Mouse (Mus musculus): ENCODE measurements at regions not wholly inside any gene's neighbourhood (a gene's known extent, or its start where the extent isn't known, plus 50 kb on each side); places are given as distances from the start of the nearest gene placed in this dataset.

DNA sequence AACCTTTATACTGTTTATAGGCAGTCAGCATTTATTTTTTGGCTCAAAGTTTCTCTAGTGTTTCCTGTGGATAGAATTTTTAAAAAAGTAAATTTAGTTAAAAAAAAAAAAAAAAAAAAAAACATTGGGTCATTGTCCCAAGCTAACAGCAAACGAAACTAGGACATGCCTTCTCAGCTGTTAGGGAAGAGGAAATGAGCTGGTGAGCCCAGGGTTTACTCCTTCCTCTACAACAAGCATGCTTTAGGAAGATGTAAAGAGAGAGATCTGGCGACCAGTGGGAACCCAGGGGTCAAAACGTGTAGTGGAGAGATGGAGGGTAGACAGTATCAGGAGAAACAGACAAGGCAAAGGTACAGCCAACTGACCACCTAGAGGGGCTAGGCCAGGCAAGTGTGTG is 81.6 kb upstream of the Peli1 start:
- no peak for DNase-seq (ENCODE audit: low spot score)
- H3K27me3 ChIP-seq (ENCODE audit: control insufficient read depth, insufficient read depth, low read length): no peaks in the 10 kb centered on the region
- TF ChIP-seq EP300 (optimal IDR thresholded peaks at IDR 0.05) (no peak), CTCF (IDR thresholded peaks at IDR 0.05; ENCODE audit: low read depth) (no peak)
- H3K4me1 ChIP-seq (replicated peaks; ENCODE audit: control insufficient read depth, insufficient read depth): no peaks in the 10 kb centered on the region
- H3K4me3 ChIP-seq (ENCODE audit: low read depth, low read length): no peak overlapping the region
- no peaks in the 10 kb centered on the region for H3K36me3 ChIP-seq (ENCODE audit: control insufficient read depth, insufficient read depth, low read length)
- H3K27ac ChIP-seq (replicated peaks): no peak overlapping the region
- ATAC-seq (ENCODE audit: low FRiP score, low TSS enrichment): no peak
- WGBS: 62% methylated on average over 3 of the region's 3 CpGs
- H3K4me2 ChIP-seq (replicated peaks; ENCODE audit: low read depth): no peak overlapping the region
- H3K9ac ChIP-seq (ENCODE audit: low read length): no peak overlapping the region
- no peaks in the 10 kb centered on the region for H3K9me3 ChIP-seq (ENCODE audit: control insufficient read depth, low read length)

DNA sequence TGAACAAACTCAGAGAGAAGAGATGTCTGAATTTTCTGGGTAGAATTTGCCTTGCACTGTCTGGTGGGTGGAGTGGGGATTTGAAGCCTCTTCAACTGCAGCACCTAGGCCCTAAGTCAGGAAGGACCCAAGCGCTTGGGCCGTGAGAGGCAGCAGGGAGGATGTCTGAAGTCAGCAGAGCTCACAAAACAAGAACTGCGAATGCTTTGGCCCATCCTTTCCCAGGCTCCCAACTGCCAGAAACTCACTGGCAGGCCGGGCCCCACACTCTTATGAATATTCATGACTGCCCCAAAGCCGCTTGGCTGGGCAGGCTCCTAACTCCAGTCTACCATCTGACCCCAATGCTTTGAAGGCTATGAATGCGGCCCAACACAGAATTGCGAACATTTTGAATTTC is 80.2 kb upstream of the Peli1 start:
- WGBS: 74% methylated on average over 7 of the region's 7 CpGs
- no peak for TF ChIP-seq EP300 (optimal IDR thresholded peaks at IDR 0.05)
- TF ChIP-seq CTCF (IDR thresholded peaks at IDR 0.05; ENCODE audit: low read depth): no peak
- Histone ChIP-seq H3K4me3 (ENCODE audit: low read depth, low read length) (no peak overlapping the region), H3K4me1 (replicated peaks; ENCODE audit: control insufficient read depth, insufficient read depth) (no peaks in the 10 kb centered on the region), H3K4me2 (replicated peaks; ENCODE audit: low read depth) (no peak overlapping the region), H3K9ac (ENCODE audit: low read length) (no peak overlapping the region), H3K9me3 (ENCODE audit: control insufficient read depth, low read length) (no peaks in the 10 kb centered on the region), H3K27ac (replicated peaks) (no peak overlapping the region), H3K36me3 (ENCODE audit: control insufficient read depth, insufficient read depth, low read length) (no peaks in the 10 kb centered on the region), H3K27me3 (ENCODE audit: control insufficient read depth, insufficient read depth, low read length) (no peaks in the 10 kb centered on the region)
- no peak for ATAC-seq (ENCODE audit: low FRiP score, low TSS enrichment)
- no peak for DNase-seq (ENCODE audit: low spot score)

DNA sequence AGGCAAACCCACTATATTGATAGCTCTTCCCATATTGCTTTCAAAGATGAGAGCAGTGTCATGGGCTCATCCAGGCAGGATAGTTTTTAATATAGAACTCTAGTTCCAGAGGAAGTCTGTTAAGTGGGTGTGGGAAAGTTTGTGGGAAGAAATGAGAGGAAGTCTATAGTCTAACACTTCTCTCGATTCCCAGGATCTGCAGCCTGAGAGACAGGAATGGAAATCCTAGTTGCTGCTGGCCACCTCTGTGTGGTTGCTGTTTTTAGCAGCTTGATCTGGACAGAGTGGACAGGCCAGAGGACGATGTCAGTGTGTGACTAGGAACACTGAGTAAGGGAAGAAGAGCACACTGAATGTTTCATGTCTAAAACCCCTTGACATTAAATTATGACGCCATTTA is 76.8 kb upstream of the Peli1 start:
- Histone ChIP-seq H3K36me3 (ENCODE audit: control insufficient read depth, insufficient read depth, low read length) (no peaks in the 10 kb centered on the region), H3K4me1 (replicated peaks; ENCODE audit: control insufficient read depth, insufficient read depth) (peaks cover 4% of the 10 kb centered on the region; the same call in 1 of the 2 replicates), H3K27me3 (ENCODE audit: control insufficient read depth, insufficient read depth, low read length) (no peaks in the 10 kb centered on the region), H3K4me2 (replicated peaks; ENCODE audit: low read depth) (no peak overlapping the region), H3K9ac (ENCODE audit: low read length) (no peak overlapping the region), H3K4me3 (ENCODE audit: low read depth, low read length) (no peak overlapping the region), H3K9me3 (ENCODE audit: control insufficient read depth, low read length) (no peaks in the 10 kb centered on the region), H3K27ac (replicated peaks) (no peak overlapping the region)
- DNase-seq (ENCODE audit: low spot score) (no peak), ATAC-seq (ENCODE audit: low FRiP score, low TSS enrichment) (no peak)
- TF ChIP-seq EP300 (optimal IDR thresholded peaks at IDR 0.05) (no peak), CTCF (IDR thresholded peaks at IDR 0.05; ENCODE audit: low read depth) (no peak)
- WGBS: 47% methylated on average over 3 of the region's 3 CpGs

DNA sequence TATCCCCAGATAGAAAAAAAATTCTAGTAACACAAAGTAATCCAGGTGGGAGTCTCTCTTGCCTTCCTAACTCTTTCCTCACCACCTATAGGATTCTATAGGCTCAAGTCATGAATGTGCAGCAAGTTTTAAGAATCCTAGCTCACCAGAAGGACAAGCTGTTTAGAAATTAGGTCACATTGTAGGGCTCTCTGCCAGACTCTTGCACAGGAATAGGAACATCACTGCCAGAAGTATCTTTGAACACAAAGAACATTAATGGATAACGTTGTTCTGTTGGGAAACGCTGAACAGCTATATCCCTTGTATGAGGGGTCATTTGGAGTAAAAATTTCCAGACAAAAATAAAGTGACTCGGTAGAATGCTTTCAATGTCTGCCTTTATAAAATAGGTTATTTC is 75.6 kb upstream of the Peli1 start:
- H3K4me3 ChIP-seq (ENCODE audit: low read depth, low read length): no peak overlapping the region
- peaks cover 4% of the 10 kb centered on the region; the same call in 1 of the 2 replicates for H3K4me1 ChIP-seq (replicated peaks; ENCODE audit: control insufficient read depth, insufficient read depth)
- no peaks in the 10 kb centered on the region for H3K27me3 ChIP-seq (ENCODE audit: control insufficient read depth, insufficient read depth, low read length)
- H3K9me3 ChIP-seq (ENCODE audit: control insufficient read depth, low read length): no peaks in the 10 kb centered on the region
- H3K9ac ChIP-seq (ENCODE audit: low read length): no peak overlapping the region
- H3K27ac ChIP-seq (replicated peaks): no peak overlapping the region
- no peak for DNase-seq (ENCODE audit: low spot score)
- ATAC-seq (ENCODE audit: low FRiP score, low TSS enrichment): no peak
- TF ChIP-seq CTCF (IDR thresholded peaks at IDR 0.05; ENCODE audit: low read depth) (no peak), EP300 (optimal IDR thresholded peaks at IDR 0.05) (no peak)
- no peak overlapping the region for H3K4me2 ChIP-seq (replicated peaks; ENCODE audit: low read depth)
- no peaks in the 10 kb centered on the region for H3K36me3 ChIP-seq (ENCODE audit: control insufficient read depth, insufficient read depth, low read length)
- WGBS: 45% methylated on average over 3 of the region's 3 CpGs

DNA sequence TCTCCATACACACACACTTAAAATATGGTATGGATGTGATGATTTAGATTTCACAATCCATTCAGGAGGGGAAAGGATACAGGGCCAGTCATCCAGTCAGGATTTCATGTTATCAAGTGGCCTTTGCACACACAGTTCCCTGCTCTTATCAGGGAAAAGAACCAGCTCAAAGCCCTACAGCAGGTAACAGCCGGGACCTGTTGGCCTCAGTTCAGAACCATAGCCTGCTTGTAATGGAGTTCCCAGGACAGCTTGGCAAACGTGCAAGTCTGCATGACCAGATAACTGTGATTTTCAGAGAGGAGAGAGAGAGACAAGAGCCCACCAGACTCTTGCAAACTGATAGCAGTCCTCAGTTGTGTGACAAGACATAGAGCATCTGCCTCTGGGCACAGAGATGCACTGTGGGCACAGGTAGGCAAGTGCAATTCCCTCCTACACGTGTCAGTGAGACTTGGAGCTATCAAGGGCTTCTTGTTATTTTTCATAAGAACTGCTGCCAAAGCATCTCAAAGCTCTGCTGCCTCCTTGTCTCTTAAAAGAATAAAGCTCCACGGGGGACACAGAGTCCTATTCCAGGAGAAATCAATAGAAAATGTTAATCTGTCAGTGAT is 74.9 kb upstream of the Peli1 start:
- no peak; the same call in 1 of the 2 replicates for ATAC-seq (ENCODE audit: low FRiP score, low TSS enrichment)
- Histone ChIP-seq H3K27ac (replicated peaks) (no peak overlapping the region), H3K9me3 (ENCODE audit: control insufficient read depth, low read length) (no peaks in the 10 kb centered on the region), H3K4me2 (replicated peaks; ENCODE audit: low read depth) (no peak overlapping the region), H3K9ac (ENCODE audit: low read length) (no peak overlapping the region), H3K4me3 (ENCODE audit: low read depth, low read length) (no peak overlapping the region), H3K36me3 (ENCODE audit: control insufficient read depth, insufficient read depth, low read length) (no peaks in the 10 kb centered on the region), H3K4me1 (replicated peaks; ENCODE audit: control insufficient read depth, insufficient read depth) (peaks cover 4% of the 10 kb centered on the region; the same call in 1 of the 2 replicates), H3K27me3 (ENCODE audit: control insufficient read depth, insufficient read depth, low read length) (no peaks in the 10 kb centered on the region)
- TF ChIP-seq CTCF (IDR thresholded peaks at IDR 0.05; ENCODE audit: low read depth): no peak
- 30% methylated on average over 4 of the region's 4 CpGs for WGBS
- DNase-seq (ENCODE audit: low spot score): no peak

DNA sequence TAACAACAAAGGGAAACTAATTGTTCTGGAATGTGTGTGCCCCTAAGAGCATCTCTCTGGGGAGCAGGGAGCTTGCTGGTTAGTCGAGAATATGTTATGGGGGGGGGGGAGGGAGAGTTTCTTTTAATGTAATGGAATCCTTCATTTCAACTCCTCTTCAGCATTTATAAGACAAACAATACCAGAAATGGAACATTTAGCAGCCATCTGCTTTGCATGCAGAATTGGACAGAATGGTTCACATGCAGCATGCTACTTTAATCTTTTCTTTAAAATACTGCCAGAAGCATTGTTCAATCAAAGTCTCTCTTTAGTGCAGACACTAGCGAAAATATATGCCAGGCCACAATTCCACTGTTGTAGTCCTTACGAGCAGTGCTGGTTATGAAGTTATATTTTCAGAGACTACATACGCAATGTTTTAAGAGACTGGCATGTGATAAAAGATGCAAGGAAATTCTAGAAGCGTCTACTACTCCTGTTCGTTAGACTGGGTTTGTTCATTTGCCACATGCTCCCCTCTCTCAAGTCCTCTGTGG is 74.2 kb upstream of the Peli1 start:
- Histone ChIP-seq H3K9me3 (ENCODE audit: control insufficient read depth, low read length) (no peaks in the 10 kb centered on the region), H3K36me3 (ENCODE audit: control insufficient read depth, insufficient read depth, low read length) (no peaks in the 10 kb centered on the region), H3K4me1 (replicated peaks; ENCODE audit: control insufficient read depth, insufficient read depth) (peaks cover 4% of the 10 kb centered on the region; the same call in 1 of the 2 replicates), H3K27ac (replicated peaks) (no peak overlapping the region), H3K4me2 (replicated peaks; ENCODE audit: low read depth) (no peak overlapping the region), H3K27me3 (ENCODE audit: control insufficient read depth, insufficient read depth, low read length) (no peaks in the 10 kb centered on the region), H3K4me3 (ENCODE audit: low read depth, low read length) (no peak overlapping the region), H3K9ac (ENCODE audit: low read length) (no peak overlapping the region)
- DNase-seq (ENCODE audit: low spot score) (no peak), ATAC-seq (ENCODE audit: low FRiP score, low TSS enrichment) (no peak)
- 62% methylated on average over 6 of the region's 6 CpGs for WGBS
- no peak for TF ChIP-seq CTCF (IDR thresholded peaks at IDR 0.05; ENCODE audit: low read depth)
- TF ChIP-seq EP300 (optimal IDR thresholded peaks at IDR 0.05): no peak
